Mouse (Mus musculus) T-cell, adult 2 months (primary cell): ENCODE data around the gene Plpp4.

Experiments
- DNase-seq: peaks from one replicate; pipeline ENCODE4 v3.0.0; 2022; ENCODE audit warnings: low spot score

Plpp4 gene

DNA sequence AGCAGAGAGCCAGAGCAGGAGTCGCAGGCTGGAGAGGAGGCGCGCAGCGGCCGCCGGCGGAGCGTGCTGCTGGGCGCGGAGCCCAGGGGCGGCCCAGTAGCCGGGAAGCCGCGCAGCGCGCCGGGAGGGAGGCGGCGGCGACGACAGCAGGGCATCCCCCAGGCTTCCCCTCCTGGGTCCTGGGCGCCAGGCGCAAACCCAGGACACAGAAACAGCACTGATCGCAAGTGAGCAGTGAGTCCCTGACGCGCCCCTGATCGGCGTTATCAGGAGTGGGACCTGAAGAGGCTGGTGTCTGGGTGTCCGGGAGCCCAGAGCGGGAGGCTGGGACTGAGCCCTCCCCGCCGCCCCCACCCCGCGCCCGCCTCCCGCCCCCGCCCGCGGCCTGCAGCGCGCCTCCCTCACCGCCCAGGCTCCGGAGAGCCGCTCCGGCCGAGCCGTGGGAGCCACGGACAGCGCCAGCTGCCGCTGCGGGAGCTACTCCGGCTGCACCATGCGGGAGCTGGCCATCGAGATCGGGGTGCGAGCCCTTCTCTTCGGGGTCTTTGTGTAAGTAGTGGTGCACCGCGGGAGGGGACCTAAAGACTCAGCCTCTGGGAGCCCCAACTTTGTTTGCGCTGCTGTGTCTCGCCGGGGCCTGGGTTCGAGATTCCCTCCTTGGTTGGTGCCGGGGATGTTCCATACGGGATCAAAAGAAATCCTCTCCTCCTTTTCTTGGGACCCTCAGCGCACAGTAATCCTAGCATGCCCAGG lies at the start of gene Plpp4:
TSS of gene Plpp4 (plus strand) at position 411 of the 753 bp plus-strand sequence.
- DNase-seq: no peak

DNA sequence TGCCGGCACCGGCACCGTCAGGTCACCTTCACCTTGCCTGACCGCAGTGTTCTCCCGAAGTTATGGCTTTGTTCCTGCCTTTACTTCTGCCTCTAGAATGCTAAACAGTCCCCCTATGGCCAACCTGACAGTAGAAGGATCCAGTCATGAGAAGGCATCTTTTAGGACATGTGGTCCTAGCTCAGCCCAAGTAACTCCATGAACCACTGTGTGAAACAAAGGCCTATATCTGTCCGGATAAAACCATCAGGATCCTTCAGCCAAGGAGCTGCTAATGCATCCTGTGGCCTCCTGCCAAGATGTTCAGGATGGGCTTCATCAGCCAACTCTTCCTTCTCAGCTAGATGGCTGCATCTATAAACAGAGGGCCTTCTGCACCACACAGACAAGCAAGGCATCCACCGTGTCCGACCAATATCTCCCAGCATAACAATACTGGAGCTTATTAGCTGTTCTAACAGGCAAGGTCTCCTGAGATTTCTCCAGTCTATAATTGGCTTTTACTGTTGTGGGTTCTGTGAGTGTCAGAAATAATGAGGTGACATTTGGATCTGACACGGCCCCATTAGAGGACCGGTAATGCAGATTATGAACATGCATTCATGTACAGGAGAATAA lies 40.8 kb upstream of the Plpp4 start:
- DNase-seq: no peak

- no peak for DNase-seq
Observed at GRCm38 (mm10) chr7:129216547-129217195, 40.2 kb upstream of the Plpp4 start.

DNA sequence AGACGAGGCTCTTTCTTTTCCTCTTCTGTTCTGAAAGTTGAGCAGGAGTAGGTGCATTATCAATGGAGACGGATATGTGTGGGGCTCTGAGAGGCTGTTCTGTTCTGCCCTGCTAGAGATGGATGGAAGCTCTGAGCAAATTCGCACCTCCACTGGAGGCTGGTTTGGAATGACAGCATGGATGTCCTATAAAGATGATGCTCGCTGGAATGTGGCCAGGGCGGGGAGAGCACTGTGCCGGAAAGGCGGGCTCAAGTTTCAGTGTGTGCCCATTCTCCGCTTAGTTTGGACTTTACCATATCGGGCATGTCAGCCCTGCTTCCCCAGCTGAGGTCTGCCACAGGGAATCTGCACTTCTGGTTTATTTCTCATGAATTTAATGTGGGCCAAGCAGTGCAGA lies 35.9 kb upstream of the Plpp4 start:
- DNase-seq: no peak

GRCm38 (mm10) chr7:129221649-129222048 lies 35.2 kb upstream of the Plpp4 start:
- no peak for DNase-seq

DNA sequence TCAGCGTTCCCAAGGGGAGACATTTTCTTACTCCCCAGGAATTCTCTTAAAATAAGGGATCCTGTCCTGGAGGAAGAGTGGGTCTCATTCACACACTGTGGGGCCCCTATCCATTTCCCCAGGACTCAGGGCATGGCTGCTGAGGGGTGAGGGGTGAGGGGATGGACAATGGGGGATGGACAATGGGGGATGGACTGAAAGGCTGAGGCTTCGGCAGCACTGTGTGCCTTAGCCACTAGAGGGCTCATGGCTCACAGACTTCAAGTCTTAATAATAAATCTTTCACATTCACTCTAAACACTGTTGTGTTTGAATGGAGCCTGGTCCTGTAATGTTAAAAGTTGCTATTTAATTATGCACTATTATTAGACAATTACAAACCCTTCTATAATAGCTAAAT lies 21.4 kb upstream of the Plpp4 start:
- no peak for DNase-seq

DNA sequence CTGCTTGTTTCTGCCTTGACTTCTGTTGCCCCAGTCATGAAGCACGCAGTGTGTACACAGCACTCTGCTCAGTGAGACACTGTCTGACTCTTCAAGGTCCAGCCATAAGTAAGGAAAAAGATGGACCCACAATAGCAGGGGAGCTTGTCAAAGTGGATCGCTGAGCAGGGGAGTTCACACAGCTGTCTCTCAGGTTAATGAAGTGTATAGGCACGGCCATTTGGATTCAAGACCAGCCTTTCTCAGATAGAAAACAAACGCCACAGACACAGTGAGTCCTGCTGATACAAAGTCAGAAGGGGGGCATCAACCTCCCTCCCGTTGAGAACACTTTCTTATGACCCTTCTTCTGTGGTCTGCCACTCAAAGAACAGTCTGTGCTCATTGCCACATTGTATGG lies 20.8 kb upstream of the Plpp4 start:
- DNase-seq: no peak

DNA sequence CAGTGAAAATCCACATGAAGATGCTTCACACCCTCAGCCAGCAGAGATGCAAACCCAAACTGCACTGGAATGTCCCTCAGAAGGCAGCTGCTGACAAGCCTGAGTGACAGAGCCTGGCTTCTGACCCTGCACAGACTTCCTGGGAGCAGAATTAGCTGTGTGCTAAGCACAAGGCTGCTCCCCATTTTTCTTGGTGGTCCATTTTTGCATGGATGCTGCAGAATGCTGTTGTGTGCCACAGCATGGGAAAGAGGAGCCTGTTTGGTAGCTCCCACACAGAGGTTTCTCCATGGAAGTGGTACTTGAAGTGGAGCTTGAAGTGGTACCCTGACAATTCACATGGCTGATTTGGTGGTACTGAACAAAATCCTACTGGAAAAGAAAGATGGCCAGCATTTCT lies 5.8 kb upstream of the Plpp4 start:
- DNase-seq: no peak

DNA sequence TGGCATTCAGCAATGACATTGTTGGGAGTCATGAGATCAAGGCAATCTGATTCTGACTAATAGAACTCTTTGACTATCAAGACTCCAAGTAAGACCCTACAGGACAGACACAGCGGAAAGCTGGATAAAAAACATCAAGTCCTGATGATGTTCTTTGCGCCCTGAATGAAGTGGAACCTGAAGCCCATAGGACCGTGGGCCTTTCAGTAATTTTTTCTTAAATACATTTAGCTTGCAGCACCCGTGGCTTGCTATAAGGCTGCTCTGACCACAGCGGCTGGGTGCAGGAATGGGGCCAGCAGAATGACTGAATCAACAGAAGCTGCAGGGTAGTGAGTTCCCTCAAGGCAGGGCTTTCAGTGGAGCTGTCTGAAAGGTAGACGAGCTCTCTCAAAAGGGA lies 3.4 kb upstream of the Plpp4 start:
- no peak for DNase-seq

DNA sequence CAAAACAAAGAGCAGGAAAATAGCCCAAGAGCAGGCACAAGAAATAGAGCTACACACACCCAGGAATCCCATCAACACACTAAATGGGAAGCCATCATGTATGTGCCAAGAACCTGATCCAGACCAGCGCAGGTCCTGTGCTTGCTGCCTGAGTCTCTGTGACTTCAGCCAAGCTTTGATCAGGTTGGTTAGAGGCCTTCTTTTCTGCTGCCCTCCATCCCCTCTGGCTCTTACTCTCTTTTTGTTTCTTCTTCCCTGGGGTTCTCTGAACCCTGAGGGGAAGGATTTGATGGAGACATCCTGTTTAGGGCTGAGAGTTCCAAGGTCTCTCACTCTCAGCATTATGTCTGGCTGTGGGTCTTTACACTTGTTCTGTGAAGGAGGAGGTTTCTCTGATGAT lies 2.7 kb upstream of the Plpp4 start:
- DNase-seq: no peak

GRCm38 (mm10) chr7:129255406-129255805 lies 1.4 kb upstream of the Plpp4 start:
- DNase-seq: no peak

DNA sequence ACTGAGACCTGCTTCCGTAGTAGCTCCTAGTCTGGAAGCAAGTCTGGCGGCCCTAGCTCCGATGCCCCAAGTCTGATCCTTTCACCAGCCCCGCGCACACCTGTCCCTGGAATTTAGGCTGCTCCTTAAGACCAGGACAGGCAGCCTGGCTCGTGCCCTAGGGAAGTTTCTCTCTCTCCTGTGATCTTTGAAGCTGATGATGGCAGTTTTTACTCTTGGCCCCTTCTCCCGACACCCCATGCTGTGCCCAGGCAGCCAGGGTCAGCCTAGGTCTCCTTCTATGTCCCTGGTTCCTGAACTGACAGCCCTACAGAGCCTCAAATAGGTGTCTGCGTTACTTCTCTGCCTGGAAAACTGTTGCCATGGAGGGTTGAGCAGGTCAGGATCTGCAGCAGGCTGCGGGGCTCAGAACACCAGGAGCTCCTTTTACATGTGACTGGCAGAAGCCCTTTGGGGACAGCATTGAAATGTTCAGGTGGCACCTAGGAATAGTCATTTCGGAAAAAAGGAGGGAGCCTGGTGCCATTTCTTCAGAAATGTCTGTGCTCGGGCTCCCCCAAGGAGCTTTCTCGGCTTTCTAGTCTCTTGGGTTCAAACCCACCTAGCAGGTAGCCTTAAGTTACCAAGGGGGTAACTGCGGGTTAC lies 665 bp downstream of the Plpp4 start:
- DNase-seq: no peak

- no peak for DNase-seq
Observed at GRCm38 (mm10) chr7:129258331-129258730, 1.5 kb downstream of the Plpp4 start.

GRCm38 (mm10) chr7:129259195-129259594 lies 2.4 kb downstream of the Plpp4 start:
- no peak for DNase-seq

GRCm38 (mm10) chr7:129273867-129274266 lies 17.0 kb downstream of the Plpp4 start:
- no peak for DNase-seq

- no peak for DNase-seq
Observed at GRCm38 (mm10) chr7:129274726-129275125, 17.9 kb downstream of the Plpp4 start.

- no peak for DNase-seq
Observed at GRCm38 (mm10) chr7:129277751-129278150, 20.9 kb downstream of the Plpp4 start.

GRCm38 (mm10) chr7:129278801-129279200 lies 22.0 kb downstream of the Plpp4 start:
- DNase-seq: no peak

DNA sequence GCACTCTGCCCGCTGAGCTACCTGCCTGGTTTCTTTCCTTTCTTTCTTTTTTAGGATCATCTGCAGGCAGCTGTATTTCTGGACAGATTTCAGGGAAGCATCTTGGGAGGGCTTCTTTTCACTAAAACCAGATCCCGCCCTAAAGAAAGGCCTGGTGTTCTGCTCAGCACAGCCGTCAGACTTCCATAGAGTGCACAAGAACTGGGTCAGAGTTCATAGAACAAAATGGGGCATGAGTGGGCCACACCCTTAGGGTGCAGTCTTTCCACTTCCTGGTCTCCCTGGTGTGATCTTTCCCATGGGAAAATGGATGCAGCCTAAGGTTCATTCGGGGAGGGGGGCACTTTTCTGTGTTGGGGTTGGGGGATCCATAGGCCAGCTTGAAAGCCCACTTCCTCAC lies 22.4 kb downstream of the Plpp4 start:
- no peak for DNase-seq

GRCm38 (mm10) chr7:129281966-129282365 lies 25.1 kb downstream of the Plpp4 start:
- DNase-seq: no peak

- no peak for DNase-seq
Observed at GRCm38 (mm10) chr7:129285186-129285868, 28.5 kb downstream of the Plpp4 start.

GRCm38 (mm10) chr7:129293211-129293610 lies 36.4 kb downstream of the Plpp4 start:
- DNase-seq: no peak
